Mouse (Mus musculus): ENCODE results near the gene Olfr251. TPM values are rescaled to one million over a fixed set of nuclear protein-coding genes. Genes with fewer than 3 reads are reported as not detected.

Gene Olfr251
- 0.17 TPM for polyA plus RNA-seq (2017; shearing (Covaris generic))

DNA sequence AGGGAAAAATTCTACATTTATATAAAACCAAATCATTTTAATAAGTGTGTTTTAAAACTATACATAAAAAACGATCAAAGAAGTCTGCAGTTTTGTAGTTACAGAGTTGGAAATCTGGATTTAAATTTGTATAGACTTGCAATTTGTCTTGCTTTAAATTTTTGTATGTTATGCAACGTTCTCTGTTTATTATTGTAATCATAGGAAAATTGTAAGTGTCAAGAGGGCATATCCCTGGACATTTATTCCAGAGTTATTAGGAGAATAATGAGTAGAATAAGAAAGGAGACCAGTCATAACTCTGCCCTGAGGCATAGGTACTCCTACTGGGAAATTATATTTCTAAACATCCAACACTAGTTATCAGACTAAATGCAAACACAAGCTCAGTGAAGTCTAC, at the start of gene Olfr251:
Olfr251 (plus strand) TSS at position 301 of the 400 bp plus-strand sequence.

DNA sequence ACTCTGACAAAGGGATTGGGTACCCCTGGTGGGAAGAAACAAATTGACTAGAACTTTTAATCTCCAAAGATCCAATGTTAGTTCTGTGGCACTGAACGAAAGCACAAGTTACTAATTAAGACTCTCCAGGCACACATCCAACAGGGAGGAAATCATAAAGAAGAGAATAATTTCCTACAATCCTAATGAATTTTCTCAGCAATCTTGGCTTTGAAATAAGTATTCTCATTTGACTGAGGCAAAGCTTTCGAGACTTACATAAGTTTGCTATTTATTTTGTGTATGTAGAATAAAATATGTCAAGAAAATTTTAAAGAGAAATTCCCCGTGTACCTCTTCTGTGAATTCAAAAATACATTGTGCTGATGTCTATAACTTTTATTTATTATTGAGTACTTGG, 48.1 kb upstream of the Olfr251 start, which contains the start of gene Olfr25:
Olfr25 (plus strand) TSS at position 301 of the 400 bp plus-strand sequence.

GRCm38 (mm10) chr9:38348111-38348510, 28.8 kb upstream of the Olfr251 start, which contains the start of gene Olfr898:
Gene Olfr898 (plus strand): TSS chr9:38348411.

DNA sequence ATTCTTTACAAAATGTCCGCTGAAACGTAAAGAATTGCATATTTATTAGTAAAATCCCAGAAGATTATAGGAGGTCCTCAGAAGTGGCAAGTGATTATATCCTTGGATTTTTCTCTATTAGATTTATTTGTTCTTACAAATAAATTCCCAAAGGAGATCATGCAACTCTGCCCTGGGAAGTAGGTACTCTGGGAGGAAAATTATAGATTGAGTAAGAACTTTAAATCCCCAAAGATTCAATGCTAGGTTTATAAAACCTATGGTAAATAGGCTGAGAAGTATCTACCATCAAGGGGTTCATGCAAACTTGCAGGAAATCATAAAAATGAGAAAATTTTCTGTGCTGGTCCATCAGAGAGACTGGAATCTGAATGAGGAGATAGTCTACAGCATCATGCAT, 10.3 kb upstream of the Olfr251 start, which contains the start of gene Olfr250:
Olfr250 (plus strand) TSS at position 301 of the 400 bp plus-strand sequence.

DNA sequence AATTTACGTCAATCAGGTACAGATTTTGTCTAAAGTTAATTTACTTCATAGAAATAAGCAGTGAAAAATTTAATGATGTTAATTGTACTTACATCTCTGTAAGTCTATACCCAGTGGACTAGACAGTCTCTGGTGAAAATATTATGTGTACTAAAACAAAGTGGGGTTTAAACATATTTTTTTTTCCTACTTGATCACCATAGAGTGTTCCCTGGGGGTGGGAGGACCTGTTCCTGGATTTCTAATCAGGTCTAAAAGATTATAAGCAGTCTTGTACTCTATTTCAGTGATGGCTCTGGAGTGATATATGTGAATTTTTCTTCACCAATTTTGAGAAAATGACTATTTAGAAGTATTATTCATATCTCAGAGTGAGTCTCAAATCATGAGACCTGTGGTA, 24.5 kb downstream of the Olfr251 start, which contains the start of gene Olfr147:
Olfr147 (plus strand) TSS at position 301 of the 400 bp plus-strand sequence.

GRCm38 (mm10) chr9:38429155-38429554, 52.3 kb downstream of the Olfr251 start, which contains the start of gene Olfr901:
Gene Olfr901 (plus strand): TSS chr9:38429455.

Other genes with a start within 250 kb of the Olfr251 start
- 0.55 TPM for gene Olfr890, start 234.6 kb upstream of the Olfr251 start, polyA plus RNA-seq (2017; shearing (Covaris generic))
- gene Olfr891, start 196.3 kb upstream of the Olfr251 start, polyA plus RNA-seq (2017; shearing (Covaris generic)) = not detected
- gene Olfr893, start 168.7 kb upstream of the Olfr251 start, polyA plus RNA-seq (2017; shearing (Covaris generic)) = not detected
- not detected for gene Olfr894, start 159.0 kb upstream of the Olfr251 start, polyA plus RNA-seq (2017; shearing (Covaris generic))
- gene Olfr143, start 124.3 kb upstream of the Olfr251 start, polyA plus RNA-seq (2017; shearing (Covaris generic)) = not detected
- not detected for gene Olfr895, start 109.2 kb upstream of the Olfr251 start, polyA plus RNA-seq (2017; shearing (Covaris generic))
- gene Olfr896-ps1, start 86.0 kb upstream of the Olfr251 start, polyA plus RNA-seq (2017; shearing (Covaris generic)) = not detected
- not detected for gene Olfr25, start 48.0 kb upstream of the Olfr251 start, polyA plus RNA-seq (2017; shearing (Covaris generic))
- gene Olfr898, start 28.7 kb upstream of the Olfr251 start, polyA plus RNA-seq (2017; shearing (Covaris generic)) = 0.34 TPM
- not detected for gene Olfr250, start 10.2 kb upstream of the Olfr251 start, polyA plus RNA-seq (2017; shearing (Covaris generic))
- gene Olfr147, start 24.6 kb downstream of the Olfr251 start, polyA plus RNA-seq (2017; shearing (Covaris generic)) = not detected
- not detected for gene Olfr901, start 52.4 kb downstream of the Olfr251 start, polyA plus RNA-seq (2017; shearing (Covaris generic))
- not detected for gene Olfr902, start 70.6 kb downstream of the Olfr251 start, polyA plus RNA-seq (2017; shearing (Covaris generic))
- gene Olfr904, start 86.1 kb downstream of the Olfr251 start, polyA plus RNA-seq (2017; shearing (Covaris generic)) = 0.12 TPM
- gene Olfr905, start 94.0 kb downstream of the Olfr251 start, polyA plus RNA-seq (2017; shearing (Covaris generic)) = 0.20 TPM
- not detected for gene Olfr906, start 110.0 kb downstream of the Olfr251 start, polyA plus RNA-seq (2017; shearing (Covaris generic))
- gene Olfr907, start 118.7 kb downstream of the Olfr251 start, polyA plus RNA-seq (2017; shearing (Covaris generic)) = not detected
- gene Olfr911-ps1, start 144.5 kb downstream of the Olfr251 start, polyA plus RNA-seq (2017; shearing (Covaris generic)) = not detected
- gene Olfr910, start 160.8 kb downstream of the Olfr251 start, polyA plus RNA-seq (2017; shearing (Covaris generic)) = not detected
- gene Olfr912, start 203.1 kb downstream of the Olfr251 start, polyA plus RNA-seq (2017; shearing (Covaris generic)) = 0.06 TPM
- gene Olfr913, start 215.7 kb downstream of the Olfr251 start, polyA plus RNA-seq (2017; shearing (Covaris generic)) = not detected
- not detected for gene Olfr914, start 228.0 kb downstream of the Olfr251 start, polyA plus RNA-seq (2017; shearing (Covaris generic))